Mouse (Mus musculus) embryonic facial prominence, embryonic 11.5 days (tissue): ENCODE measurements around the gene Hoxb13. TPM values are rescaled to one million over a fixed set of nuclear protein-coding genes. Genes with fewer than 3 reads are reported as not detected.

Source experiments
- ATAC-seq: fragments of 200-750 bp; cut with Nextera tagmentation; replicated peaks from 2 replicates; pipeline ENCODE4 v1.8.0; 2017; ENCODE audit warnings: low read depth; ENCODE audit not compliant: insufficient number of reproducible peaks, low FRiP score, low TSS enrichment
- DNase-seq: peaks from one replicate; pipeline ENCODE4 v3.0.0-alpha.2; 2015; ENCODE audit warnings: low spot score
- H3K27ac ChIP-seq: fragments of 300-500 bp; sonication (generic); replicated peaks from 2 replicates; pipeline ENCODE4 v1.5.1; 2014; ENCODE audit warnings: mild to moderate bottlenecking, low read depth, low read length, control low read depth
- H3K27me3 ChIP-seq: fragments of 300-500 bp; sonication (generic); 2 replicates; pipeline ENCODE4 v1.6.1; 2014; ENCODE audit warnings: mild to moderate bottlenecking, low read length, moderate library complexity, mixed read lengths; ENCODE audit not compliant: control insufficient read depth, insufficient read depth
- H3K36me3 ChIP-seq: fragments of 300-500 bp; sonication (generic); replicated peaks from 2 replicates; pipeline ENCODE4 v1.6.1; 2014; ENCODE audit warnings: low read depth, mild to moderate bottlenecking, low read length, moderate library complexity, mixed read lengths; ENCODE audit not compliant: control insufficient read depth, insufficient read depth
- H3K4me1 ChIP-seq: fragments of 300-500 bp; sonication (generic); 2 replicates; pipeline ENCODE4 v1.6.1; 2014; ENCODE audit warnings: low read length, mixed read lengths; ENCODE audit not compliant: control insufficient read depth, insufficient read depth
- H3K4me2 ChIP-seq: fragments of 300-500 bp; sonication (generic); 2 replicates; pipeline ENCODE4 v1.6.1; 2014; ENCODE audit warnings: low read depth, mild to moderate bottlenecking, control low read depth, low read length, moderate library complexity
- H3K4me3 ChIP-seq: fragments of 300-500 bp; sonication (generic); 2 replicates; pipeline ENCODE4 v1.5.1; 2014; ENCODE audit warnings: low read depth, low read length, control low read depth
- H3K9ac ChIP-seq: fragments of 300-500 bp; sonication (generic); replicated peaks from 2 replicates; pipeline ENCODE4 v1.6.1; 2014; ENCODE audit warnings: mild to moderate bottlenecking, control low read depth, low read length
- H3K9me3 ChIP-seq: fragments of 300-500 bp; sonication (generic); replicated peaks from 2 replicates; pipeline ENCODE4 v1.6.1; 2016; ENCODE audit warnings: mild to moderate bottlenecking, low read length, inconsistent platforms, mixed read lengths; ENCODE audit not compliant: control insufficient read depth
- WGBS: fragments of 180-500 bp; shearing (Covaris S2); extraction: QIAGEN DNeasy Blood & Tissue Kit; methylation state at CpG from one replicate; pipeline ENCODE4 v1.1.7; 2014; 5-methylcytosine and 5-hydroxymethylcytosine counted together
- polyA plus RNA-seq: library from polyadenylated mRNA; unstranded; fragments of >200 nt; fragmentation: Nextera tagmentation; extraction: Ambion mirVana; gene quantifications from 2 replicates; pipeline ENCODE4 v1.2.1, GENCODE M21; 2014

The Hoxb13 gene
- polyA plus RNA-seq, 1 experiment from 2014 or later: not detected

DNA sequence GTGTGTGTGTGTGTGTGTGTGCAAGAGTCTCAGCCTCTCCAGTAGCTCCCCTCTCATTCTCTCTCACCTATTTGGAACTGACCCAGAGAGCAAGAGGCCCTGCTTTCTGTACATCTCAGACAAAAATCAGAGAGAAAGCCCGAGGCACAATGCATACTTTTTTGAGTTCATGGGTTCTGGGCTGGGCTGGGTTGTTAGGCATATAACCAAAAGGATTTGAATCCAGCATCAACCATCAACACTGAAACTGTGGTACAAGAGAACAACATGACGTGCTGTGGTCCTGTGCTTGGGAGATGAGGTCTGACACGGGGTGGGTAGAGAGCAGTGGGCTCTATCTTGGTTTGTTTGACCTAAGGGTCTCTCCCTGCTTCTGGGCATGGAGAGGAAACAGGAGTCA is 22.5 kb upstream of the Hoxb13 start:
- H3K27me3 ChIP-seq: peaks cover 91% of the 10 kb centered on the region
- H3K36me3 ChIP-seq: no peaks in the 10 kb centered on the region
- no peak overlapping the region for H3K27ac ChIP-seq
- H3K9me3 ChIP-seq: no peaks in the 10 kb centered on the region
- 7% methylated on average over 3 of the region's 3 CpGs for WGBS
- DNase-seq: no peak
- H3K4me2 ChIP-seq: no peak overlapping the region
- H3K9ac ChIP-seq: no peak overlapping the region
- no peak overlapping the region for H3K4me3 ChIP-seq
- ATAC-seq: no peak
- H3K4me1 ChIP-seq: no peaks in the 10 kb centered on the region

DNA sequence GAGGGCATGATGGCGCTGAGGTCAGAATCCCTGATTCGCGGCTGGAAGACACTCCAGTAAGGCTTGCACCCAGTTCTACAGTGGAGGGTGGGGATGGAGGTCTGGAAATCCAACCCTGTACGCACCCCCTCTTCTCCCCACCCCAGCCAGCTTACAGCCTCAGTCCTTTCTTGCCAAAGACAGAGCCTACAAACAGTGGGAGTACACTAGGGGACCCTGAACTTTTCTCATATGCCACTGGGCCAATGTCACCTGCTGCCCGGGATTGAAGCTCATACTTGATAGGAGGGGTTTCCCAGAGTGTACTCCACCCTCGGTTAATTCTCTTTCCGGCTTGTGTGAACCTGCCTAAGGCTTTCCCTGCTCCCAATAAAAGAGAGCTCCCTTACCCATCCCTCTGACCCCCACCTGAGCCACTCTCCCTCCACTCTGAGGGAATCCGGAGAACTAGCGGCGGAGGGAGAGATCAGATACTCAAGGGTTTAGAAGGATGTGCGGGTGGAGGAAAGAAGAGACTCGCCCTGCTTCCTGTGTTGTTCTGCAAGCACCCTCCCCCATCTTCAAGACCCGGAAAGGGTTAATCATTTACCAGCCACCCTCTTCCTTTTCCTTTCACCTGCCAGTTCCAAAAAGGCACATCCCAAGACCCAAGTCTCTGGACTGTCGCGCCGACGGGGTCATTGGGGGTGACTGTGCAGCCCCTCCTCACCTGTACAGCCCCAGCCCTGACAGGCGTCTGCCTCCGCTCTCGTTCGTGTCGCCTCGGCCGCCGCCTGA is 21.4 kb upstream of the Hoxb13 start:
- no peaks in the 10 kb centered on the region for H3K9me3 ChIP-seq
- no peaks in the 10 kb centered on the region for H3K36me3 ChIP-seq
- H3K27ac ChIP-seq: no peak overlapping the region
- no peak overlapping the region for H3K9ac ChIP-seq
- under 1% methylated on average over 25 of the region's 25 CpGs for WGBS
- no peak overlapping the region for H3K4me3 ChIP-seq
- H3K4me1 ChIP-seq: no peaks in the 10 kb centered on the region
- no peak overlapping the region for H3K4me2 ChIP-seq
- no peak for DNase-seq
- ATAC-seq: no peak
- peaks cover 91% of the 10 kb centered on the region for H3K27me3 ChIP-seq

DNA sequence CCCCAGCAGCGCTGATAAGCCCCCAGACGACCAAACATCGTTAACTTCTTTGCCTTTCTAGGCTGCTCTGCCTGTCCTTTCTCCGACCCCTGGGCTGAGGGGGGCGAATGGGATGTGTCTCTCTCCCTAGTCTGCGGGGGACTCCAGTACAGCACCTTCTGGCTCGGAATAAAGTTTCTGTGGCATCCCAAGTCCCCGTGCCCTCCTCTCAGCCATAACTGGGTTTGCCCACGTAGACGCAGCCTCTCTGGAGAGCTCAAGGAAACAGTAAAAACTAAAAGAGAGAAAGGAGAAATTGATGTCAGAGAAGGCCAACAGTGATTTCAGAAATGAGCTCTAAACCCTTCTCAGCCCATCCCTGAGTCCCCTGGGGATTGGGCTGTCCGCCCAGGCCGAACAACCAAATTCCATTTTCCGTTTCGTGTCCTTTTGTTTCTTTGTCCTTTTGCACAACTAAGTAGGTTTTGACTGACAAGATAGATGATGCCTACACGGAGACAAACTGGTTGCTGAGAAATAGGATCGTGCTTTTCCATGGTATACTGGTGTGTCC is 20.8 kb upstream of the Hoxb13 start:
- Histone ChIP-seq H3K9ac (no peak overlapping the region), H3K4me1 (no peaks in the 10 kb centered on the region), H3K9me3 (no peaks in the 10 kb centered on the region), H3K27ac (no peak overlapping the region), H3K4me2 (no peak overlapping the region), H3K36me3 (no peaks in the 10 kb centered on the region), H3K4me3 (no peak overlapping the region), H3K27me3 (peaks cover 93% of the 10 kb centered on the region)
- no peak for DNase-seq
- WGBS: 1% methylated on average over 16 of the region's 16 CpGs
- ATAC-seq: no peak

DNA sequence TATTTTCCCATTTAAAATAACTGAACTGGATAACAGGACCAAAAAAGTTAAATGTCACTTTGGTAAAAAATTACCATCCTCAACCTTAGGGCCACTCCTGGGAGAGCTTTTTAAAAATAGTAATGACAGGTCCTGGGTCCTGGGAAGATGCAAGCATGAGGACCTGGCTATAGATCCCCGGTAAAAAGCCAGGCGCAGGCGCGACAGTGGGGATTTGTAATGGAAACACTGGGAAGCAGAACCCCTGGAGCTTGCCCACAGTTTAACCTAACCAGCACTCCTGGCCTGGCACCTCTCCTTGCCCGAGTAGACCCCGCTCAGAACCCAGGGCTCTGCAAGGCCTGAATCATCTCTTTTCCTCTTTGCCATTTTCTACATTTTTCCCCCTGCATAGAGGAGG is 19.2 kb upstream of the Hoxb13 start:
- DNase-seq (no peak), ATAC-seq (no peak)
- Histone ChIP-seq H3K4me3 (no peak overlapping the region), H3K27me3 (peaks cover 92% of the 10 kb centered on the region), H3K27ac (no peak overlapping the region), H3K36me3 (no peaks in the 10 kb centered on the region), H3K4me2 (no peak overlapping the region), H3K9me3 (no peaks in the 10 kb centered on the region), H3K4me1 (no peaks in the 10 kb centered on the region), H3K9ac (no peak overlapping the region)
- WGBS: 0% methylated on average over 6 of the region's 6 CpGs

DNA sequence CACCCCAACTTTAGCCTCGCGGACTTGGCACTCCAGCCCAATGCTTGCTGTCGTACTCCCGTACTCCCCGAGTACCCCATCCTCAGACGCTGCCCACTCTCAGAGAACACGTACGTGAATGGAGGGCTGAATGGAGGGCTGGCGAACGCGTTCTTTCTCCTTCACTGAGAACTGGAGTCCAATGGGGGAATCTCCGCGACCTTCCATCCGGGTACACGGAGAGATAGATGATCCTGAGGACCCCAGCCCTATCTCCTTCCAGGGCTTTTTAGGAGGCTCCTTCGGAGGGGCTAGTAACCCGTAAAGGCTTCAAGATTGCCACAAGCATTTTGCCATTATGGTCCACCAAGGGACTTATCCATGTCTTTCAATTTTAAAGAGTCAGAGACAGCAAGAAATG is 18.6 kb upstream of the Hoxb13 start:
- no peaks in the 10 kb centered on the region for H3K36me3 ChIP-seq
- no peaks in the 10 kb centered on the region for H3K9me3 ChIP-seq
- no peak overlapping the region for H3K9ac ChIP-seq
- H3K4me2 ChIP-seq: no peak overlapping the region
- no peak overlapping the region for H3K27ac ChIP-seq
- no peak overlapping the region for H3K4me3 ChIP-seq
- under 1% methylated on average over 17 of the region's 17 CpGs for WGBS
- H3K27me3 ChIP-seq: peaks cover 92% of the 10 kb centered on the region
- DNase-seq (no peak), ATAC-seq (no peak)
- H3K4me1 ChIP-seq: no peaks in the 10 kb centered on the region

DNA sequence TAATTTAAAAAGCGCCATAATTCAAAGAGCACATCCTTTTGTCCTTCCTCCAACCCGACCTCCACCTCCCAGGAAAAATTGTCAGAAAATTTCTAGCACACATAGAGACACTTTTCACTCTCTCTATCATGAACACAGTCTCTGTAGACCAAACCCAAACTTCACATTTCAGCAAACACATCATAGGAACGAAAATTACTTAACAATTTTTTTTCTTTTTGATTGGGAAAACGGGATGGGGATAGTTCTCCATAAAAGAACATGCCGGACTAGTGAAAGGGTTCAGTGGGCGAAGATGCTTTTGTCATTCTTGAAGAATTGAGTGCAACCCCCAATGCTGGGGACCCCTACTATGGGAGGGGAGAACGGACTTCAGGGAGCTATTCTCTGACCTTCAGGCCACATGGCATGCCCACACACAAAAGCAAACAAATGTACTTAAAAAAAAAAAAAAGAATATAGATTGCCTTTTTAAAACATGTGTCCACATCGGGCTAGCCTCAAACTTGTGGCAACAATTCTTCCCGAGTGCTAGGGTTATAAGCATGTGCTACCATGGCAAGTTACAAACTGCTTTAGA is 18.1 kb upstream of the Hoxb13 start:
- no peak for ATAC-seq
- Histone ChIP-seq H3K9me3 (no peaks in the 10 kb centered on the region), H3K27me3 (peaks cover 91% of the 10 kb centered on the region), H3K27ac (no peak overlapping the region), H3K9ac (no peak overlapping the region), H3K4me3 (no peak overlapping the region), H3K4me2 (no peak overlapping the region), H3K36me3 (no peaks in the 10 kb centered on the region), H3K4me1 (no peaks in the 10 kb centered on the region)
- WGBS: 3% methylated on average over 9 of the region's 9 CpGs
- no peak for DNase-seq

GRCm38 (mm10) chr11:96176841-96177240 is 17.3 kb upstream of the Hoxb13 start:
- ATAC-seq: no peak
- WGBS: 2% methylated on average over 10 of the region's 10 CpGs
- Histone ChIP-seq H3K9ac (no peak overlapping the region), H3K9me3 (no peaks in the 10 kb centered on the region), H3K27me3 (peaks cover 90% of the 10 kb centered on the region), H3K4me3 (no peak overlapping the region), H3K4me2 (no peak overlapping the region), H3K4me1 (no peaks in the 10 kb centered on the region), H3K36me3 (no peaks in the 10 kb centered on the region), H3K27ac (no peak overlapping the region)
- no peak for DNase-seq

DNA sequence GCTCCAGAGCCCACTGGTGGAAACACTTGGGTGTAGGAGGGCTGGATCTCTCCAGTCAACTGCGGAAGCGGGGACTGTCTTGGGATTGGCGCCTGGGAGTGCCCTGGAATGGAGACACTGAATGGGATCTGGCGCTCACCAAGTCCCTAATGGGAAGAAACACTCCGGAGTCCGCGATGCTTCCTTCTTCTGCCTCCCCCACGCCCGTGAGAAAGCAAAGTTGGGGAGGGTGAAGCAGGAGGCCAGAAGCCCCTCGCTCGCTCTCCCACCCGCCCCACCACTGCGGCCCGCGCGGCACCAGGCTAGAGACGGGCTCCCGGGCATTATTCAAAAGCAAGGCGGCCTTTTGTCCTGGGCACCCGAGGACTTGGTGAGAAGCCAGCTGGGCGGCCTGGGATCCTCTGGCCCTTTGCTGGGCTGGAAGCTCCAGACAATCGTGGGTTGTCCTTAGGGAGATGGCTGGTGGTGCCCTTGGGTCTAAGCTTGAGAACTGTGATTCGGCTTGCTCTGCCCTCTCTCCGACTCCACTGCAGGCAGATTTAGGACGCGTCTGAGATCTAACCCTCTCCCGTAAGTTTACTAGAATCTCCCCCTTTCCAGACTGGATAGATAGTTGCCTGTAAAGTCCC is 16.5 kb upstream of the Hoxb13 start:
- Histone ChIP-seq H3K36me3 (no peaks in the 10 kb centered on the region), H3K27ac (no peak overlapping the region), H3K4me1 (no peaks in the 10 kb centered on the region), H3K9ac (no peak overlapping the region), H3K4me3 (no peak overlapping the region), H3K9me3 (no peaks in the 10 kb centered on the region), H3K27me3 (peaks cover 90% of the 10 kb centered on the region), H3K4me2 (no peak overlapping the region)
- no peak for ATAC-seq
- no peak for DNase-seq
- under 1% methylated on average over 27 of the region's 27 CpGs for WGBS
